Mouse (Mus musculus): ENCODE data around the gene Pkdcc. TPM values are rescaled to one million over a fixed set of nuclear protein-coding genes. Genes with fewer than 3 reads are reported as not detected.

Pkdcc gene
- total RNA-seq, 2 experiments from 2014 or later, result 86.3 to 90.2 TPM

DNA sequence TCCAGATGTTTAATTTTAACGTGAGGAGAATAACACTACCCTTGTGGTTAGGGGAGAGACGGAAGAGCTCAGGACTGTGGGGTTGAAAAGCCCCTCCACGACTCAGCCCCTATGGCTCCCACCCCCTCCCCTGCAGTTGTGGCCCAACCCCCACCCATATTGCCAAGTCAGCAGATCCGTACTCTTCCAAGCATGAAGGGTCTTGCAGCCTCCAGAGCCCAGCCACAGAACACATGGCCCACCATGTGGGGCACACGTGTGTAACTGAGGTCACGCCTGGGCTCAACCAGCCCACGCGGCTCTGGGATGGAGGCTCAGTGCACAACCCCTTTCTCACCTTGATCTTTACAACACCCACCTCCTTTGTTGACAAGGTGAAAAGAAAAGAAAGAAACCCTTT lies 21.1 kb downstream of the Pkdcc start:
- intact Hi-C loops (cut with DNase I), result no loop called here

GRCm38 (mm10) chr17:83238123-83239058 lies 23.3 kb downstream of the Pkdcc start:
- no peak for DNase-seq
- intact Hi-C loops (cut with DNase I), result no loop called here

More for the DNA sequence above, 21.1 kb downstream of the Pkdcc start:
- DNase-seq, result no peak

- DNase-seq, result no peak
- intact Hi-C loops (cut with DNase I), result no loop called here
These were observed 29.4 kb downstream of the Pkdcc start for GRCm38 (mm10) chr17:83244502-83244901.

- no peak for DNase-seq
- intact Hi-C loops (cut with DNase I), result no loop called here
These were observed 30.4 kb downstream of the Pkdcc start for GRCm38 (mm10) chr17:83245460-83245859.

DNA sequence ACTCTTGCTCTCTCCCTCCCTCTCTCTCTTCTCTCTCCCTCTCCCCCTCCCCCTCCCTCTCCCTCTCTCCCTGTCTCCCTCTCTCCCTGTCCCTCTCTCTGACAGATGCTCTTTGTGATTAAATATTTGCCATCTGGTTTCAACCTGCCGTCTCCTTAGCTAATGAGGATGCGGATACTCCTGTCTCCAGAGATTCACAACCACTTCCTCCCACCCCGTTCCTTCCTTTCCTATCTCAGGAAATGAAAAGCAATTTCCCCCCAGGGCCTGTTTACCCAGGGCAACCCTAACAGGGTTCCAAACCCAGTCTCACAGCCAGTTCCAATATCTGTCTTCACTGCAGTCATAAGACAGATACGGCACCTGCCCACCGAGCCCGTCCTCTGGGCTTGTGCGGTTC lies 31.0 kb downstream of the Pkdcc start:
- intact Hi-C loops (cut with DNase I), result no loop called here
- DNase-seq, result no peak

- intact Hi-C loops (cut with DNase I), result no loop called here
- no peak for DNase-seq
These were observed 32.1 kb downstream of the Pkdcc start for GRCm38 (mm10) chr17:83247176-83247575.

DNA sequence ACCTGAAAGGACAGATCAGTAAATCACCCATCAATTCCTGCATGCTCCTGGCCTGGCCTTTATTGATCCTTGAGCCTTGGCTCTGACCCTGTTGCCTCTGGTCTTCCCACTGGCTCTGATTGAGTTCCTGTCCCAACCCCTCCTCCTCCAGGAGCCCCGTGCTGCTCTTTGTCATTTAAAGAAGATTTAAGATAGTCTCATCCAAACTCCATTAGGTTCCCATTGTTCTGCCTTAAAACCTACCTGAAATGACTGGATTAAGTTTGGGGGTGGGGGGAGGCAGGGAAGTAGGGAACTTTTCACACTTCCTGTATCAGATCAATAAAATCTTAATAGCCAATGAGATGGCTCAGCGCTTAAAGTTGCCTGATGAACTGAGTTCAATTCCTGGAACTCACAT lies 33.4 kb downstream of the Pkdcc start:
- DNase-seq, result no peak
- intact Hi-C loops (cut with DNase I), result no loop called here

- intact Hi-C loops (cut with DNase I), result loop anchor here (1.0 to 5.0 kb wide), 3 partner anchors 39 to 224 kb away; no protein-coding TSS in a partner anchor
- no peak for DNase-seq
These were observed 35.9 kb downstream of the Pkdcc start for GRCm38 (mm10) chr17:83250903-83251526.

GRCm38 (mm10) chr17:83253051-83253649 lies 38.1 kb downstream of the Pkdcc start:
- DNase-seq, result no peak
- intact Hi-C loops (cut with DNase I), result loop anchor here (5.0 kb wide), 2 partner anchors 41 to 226 kb away; no protein-coding TSS in a partner anchor

DNA sequence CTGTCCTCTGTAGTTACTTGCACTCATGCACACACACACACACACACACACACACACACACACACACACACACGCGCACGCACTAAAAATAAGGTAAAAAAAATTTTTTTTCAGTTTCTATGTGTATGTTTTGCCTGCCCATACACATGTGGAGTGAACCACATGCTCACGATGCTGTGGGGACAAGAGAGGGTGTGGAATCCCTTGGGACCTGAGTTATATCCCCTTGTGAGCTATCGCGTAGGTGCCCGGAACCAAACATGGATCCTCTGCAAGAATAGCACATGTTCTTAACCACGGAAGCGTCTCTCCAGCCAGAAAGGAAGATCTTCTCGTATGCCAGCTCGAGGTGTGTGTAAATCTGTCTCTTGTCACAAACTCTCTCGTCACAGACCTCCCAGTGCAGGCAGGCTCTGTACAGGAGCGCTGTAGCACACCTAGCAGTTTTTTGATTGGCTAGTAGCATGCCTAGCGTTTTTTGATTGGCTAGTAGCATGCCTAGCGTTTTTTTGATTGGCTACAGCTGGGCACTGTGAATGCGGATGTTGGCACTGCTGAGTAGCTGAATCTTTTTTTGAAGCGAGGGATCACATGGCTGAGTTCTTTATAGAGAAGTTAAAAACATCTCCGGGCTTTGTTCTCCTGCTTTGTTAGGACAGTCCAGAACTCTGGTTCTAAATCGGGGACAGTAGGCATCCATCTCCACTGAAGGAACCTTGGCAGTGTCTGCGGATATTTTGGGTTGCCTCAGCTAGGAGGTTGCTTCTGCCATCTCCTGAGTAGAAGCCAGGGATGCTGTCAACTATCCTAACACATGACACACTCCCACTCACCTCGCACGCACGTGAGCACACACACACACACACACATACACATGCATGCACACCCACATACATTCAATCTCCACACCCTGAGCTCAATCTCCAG lies 52.4 kb downstream of the Pkdcc start:
- intact Hi-C loops (cut with DNase I), result no loop called here
- DNase-seq, result peak in 1 of 2 experiments; percentile 27

DNA sequence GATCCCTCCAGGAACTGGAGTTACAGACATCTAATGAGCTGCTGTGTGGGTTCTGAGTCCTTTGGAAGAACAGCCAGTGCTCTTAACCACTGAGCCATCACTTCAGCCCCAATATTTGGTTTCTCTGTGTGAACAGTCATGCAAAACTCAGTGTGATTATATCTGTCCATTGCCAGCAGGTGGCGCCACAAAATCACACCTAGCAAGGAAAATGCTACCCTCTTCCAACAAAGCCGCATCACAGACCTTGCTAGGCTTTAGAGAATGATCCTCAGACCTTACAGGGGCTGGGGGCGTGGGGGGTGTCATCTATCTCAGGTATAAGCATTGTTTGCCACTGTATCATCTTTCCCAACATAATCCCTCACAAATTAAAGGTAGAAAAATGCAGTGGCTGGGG lies 56.4 kb downstream of the Pkdcc start:
- intact Hi-C loops (cut with DNase I), result loop anchor here (2.0 to 10.0 kb wide), 4 partner anchors 181 to 577 kb away; partner anchors contain the start of genes Cox7a2l and Kcng3
- DNase-seq, result peak; percentile 76 to 78

DNA sequence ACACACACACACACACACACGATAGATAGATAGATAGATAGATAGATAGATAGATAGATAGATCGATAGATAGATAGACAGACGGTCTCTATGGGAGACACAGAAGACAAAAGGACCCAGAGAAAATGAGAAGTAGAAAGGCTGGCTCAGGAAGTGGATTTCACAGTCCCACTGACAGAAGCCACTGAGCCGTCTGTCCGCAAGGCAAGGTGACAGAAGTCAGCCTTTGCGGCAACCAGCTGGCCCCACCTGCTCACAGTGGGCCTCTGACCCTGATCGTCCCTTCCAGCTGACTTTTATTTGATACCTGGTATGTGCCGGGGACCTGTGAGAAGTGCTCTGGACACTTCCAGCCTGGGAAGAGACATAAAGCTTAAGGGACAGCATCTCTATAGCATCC lies 57.5 kb downstream of the Pkdcc start:
- no peak for DNase-seq
- intact Hi-C loops (cut with DNase I), result loop anchor here (5.0 to 10.0 kb wide), 3 partner anchors 180 to 360 kb away; partner anchors contain the start of genes Cox7a2l and Kcng3

GRCm38 (mm10) chr17:83273636-83274035 lies 58.5 kb downstream of the Pkdcc start:
- intact Hi-C loops (cut with DNase I), result loop anchor here (5.0 to 10.0 kb wide), 3 partner anchors 179 to 359 kb away; partner anchors contain the start of genes Cox7a2l and Kcng3
- DNase-seq, result no peak

GRCm38 (mm10) chr17:83274101-83274500 lies 59.0 kb downstream of the Pkdcc start:
- no peak for DNase-seq

More at GRCm38 (mm10) chr17:83274101-83274500, 59.0 kb downstream of the Pkdcc start:
- intact Hi-C loops (cut with DNase I), result loop anchor here (5.0 to 10.0 kb wide), 3 partner anchors 178 to 358 kb away; partner anchors contain the start of genes Cox7a2l and Kcng3

Other genes starting within 250 kb of the Pkdcc start
- gene Eml4, start 135.6 kb downstream of the Pkdcc start, total RNA-seq (2021), result 1 to 10 TPM; 1.7 TPM

All from gastrocnemius, postnatal 36 days (tissue).